Comparison of ENCODE assay signal across 9 mouse cellular contexts in the genomic region with DNA sequence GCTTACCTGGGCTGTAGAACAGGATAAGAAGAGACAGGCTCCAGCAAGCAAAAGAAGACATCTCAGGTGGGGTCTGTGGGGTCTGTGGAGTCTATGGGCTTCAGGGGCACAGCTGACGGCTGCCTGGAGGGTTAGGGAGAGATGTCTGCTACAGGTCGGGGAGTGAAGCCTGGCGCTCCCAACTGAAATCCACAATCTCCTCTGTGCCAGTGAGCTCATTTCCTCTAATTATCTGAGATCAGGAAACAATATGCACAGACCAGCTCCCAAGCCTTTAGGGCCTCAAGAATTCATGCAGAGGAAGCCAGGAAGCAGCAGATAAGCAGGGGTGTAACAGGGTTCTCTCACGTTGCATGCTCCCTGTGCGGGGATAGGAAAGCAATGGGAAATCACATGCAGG. TPM values are rescaled to one million over a fixed set of nuclear protein-coding genes. Genes with fewer than 3 reads are reported as not detected.
DNase-seq lines count a peak whose midpoint lies in the region; ATAC-seq lines count a peak whose summit lies in the region.
"Had no signal": no experiment of that assay in that cellular context is flagged by ENCODE, and none has a peak within 500 bp of the region (broad histone marks: within the 10 kb centered on the region; RNA-seq: fewer than 3 reads in every experiment).

No protein-coding gene starts in this region.

- no peak overlapping the region for H3K9ac ChIP-seq in neural tube, embryonic 12.5 days
- no peak overlapping the region for H3K9ac ChIP-seq in neural tube, embryonic 15.5 days (replicated peaks)
- peak overlapping the region; percentile 35; the same call in 1 of the 2 replicates for H3K9ac ChIP-seq in intestine, embryonic 16.5 days (ENCODE audit: low read depth, low read length)
- peak overlapping the region; percentile 43; the same call in 1 of the 2 replicates for H3K9ac ChIP-seq in liver, embryonic 13.5 days
- H3K9ac ChIP-seq in midbrain, embryonic 11.5 days (ENCODE audit: low read length), result no peak overlapping the region
- H3K9ac ChIP-seq: midbrain, embryonic 15.5 days had no signal

- 0 out of 2 replicates have a peak overlapping the region, but pooled peaks have one; percentile 3 for H3K27ac ChIP-seq in neural tube, embryonic 12.5 days
- H3K27ac ChIP-seq in neural tube, embryonic 15.5 days (replicated peaks), result no peak overlapping the region
- H3K27ac ChIP-seq in intestine, embryonic 16.5 days (ENCODE audit: low read length), result peak overlapping the region; percentile 56; the same call in 1 of the 2 replicates
- H3K27ac ChIP-seq in liver, embryonic 13.5 days, result peak overlapping the region; percentile 68
- H3K27ac ChIP-seq in midbrain, embryonic 11.5 days (ENCODE audit: low read depth, low read length), result no peak overlapping the region
- H3K27ac ChIP-seq in midbrain, embryonic 10.5 days (replicated peaks), result no peak overlapping the region
- H3K27ac ChIP-seq: midbrain, embryonic 15.5 days had no signal

- H3K36me3 ChIP-seq in neural tube, embryonic 12.5 days, result no peaks in the 10 kb centered on the region
- H3K36me3 ChIP-seq in neural tube, embryonic 15.5 days, result no peaks in the 10 kb centered on the region
- H3K36me3 ChIP-seq in intestine, embryonic 16.5 days (ENCODE audit: control insufficient read depth, insufficient read depth, low read length), result no peaks in the 10 kb centered on the region
- H3K36me3 ChIP-seq in liver, embryonic 13.5 days, result 0 out of 2 replicates have a peak, but pooled peaks cover 3% of the 10 kb centered on the region
- no peaks in the 10 kb centered on the region for H3K36me3 ChIP-seq in midbrain, embryonic 11.5 days (ENCODE audit: control insufficient read depth, insufficient read depth, low read length)
- no peaks in the 10 kb centered on the region for H3K36me3 ChIP-seq in midbrain, embryonic 10.5 days
- H3K36me3 ChIP-seq: midbrain, embryonic 15.5 days had no signal

- no peak for ATAC-seq in neural tube, embryonic 12.5 days (ENCODE audit: low FRiP score, low read depth)
- no peak for ATAC-seq in neural tube, embryonic 15.5 days (ENCODE audit: low FRiP score)
- peak; percentile 46 for ATAC-seq in intestine, embryonic 16.5 days
- ATAC-seq in liver, embryonic 13.5 days (ENCODE audit: low read depth), result peak; percentile 52
- ATAC-seq in midbrain, embryonic 11.5 days (ENCODE audit: low FRiP score), result no peak
- ATAC-seq: midbrain, embryonic 15.5 days had no signal

- H3K27me3 ChIP-seq in neural tube, embryonic 12.5 days (replicated peaks), result no peaks in the 10 kb centered on the region
- no peaks in the 10 kb centered on the region for H3K27me3 ChIP-seq in neural tube, embryonic 15.5 days (replicated peaks)
- H3K27me3 ChIP-seq in intestine, embryonic 16.5 days (replicated peaks; ENCODE audit: control insufficient read depth, insufficient read depth, low read length), result no peaks in the 10 kb centered on the region
- H3K27me3 ChIP-seq in liver, embryonic 13.5 days, result no peaks in the 10 kb centered on the region
- H3K27me3 ChIP-seq in midbrain, embryonic 11.5 days (ENCODE audit: control insufficient read depth, insufficient read depth, low read length), result no peaks in the 10 kb centered on the region
- H3K27me3 ChIP-seq in midbrain, embryonic 10.5 days (ENCODE audit: low read depth, poor library complexity, severe bottlenecking), result no peaks in the 10 kb centered on the region
- H3K27me3 ChIP-seq: midbrain, embryonic 15.5 days had no signal

- no peak overlapping the region for H3K4me2 ChIP-seq in neural tube, embryonic 12.5 days (replicated peaks)
- H3K4me2 ChIP-seq in neural tube, embryonic 15.5 days, result no peak overlapping the region
- no peak overlapping the region for H3K4me2 ChIP-seq in intestine, embryonic 16.5 days (ENCODE audit: low read depth, low read length)
- H3K4me2 ChIP-seq in liver, embryonic 13.5 days, result peak overlapping the region; percentile 42
- no peak overlapping the region for H3K4me2 ChIP-seq in midbrain, embryonic 11.5 days
- H3K4me2 ChIP-seq: midbrain, embryonic 15.5 days had no signal

- H3K4me3 ChIP-seq in neural tube, embryonic 12.5 days, result no peak overlapping the region
- no peak overlapping the region for H3K4me3 ChIP-seq in neural tube, embryonic 15.5 days (replicated peaks)
- H3K4me3 ChIP-seq in intestine, embryonic 16.5 days (ENCODE audit: low read length), result peak overlapping the region; percentile 16; the same call in 1 of the 2 replicates
- H3K4me3 ChIP-seq in liver, embryonic 13.5 days (replicated peaks), result peak overlapping the region; percentile 40
- H3K4me3 ChIP-seq in midbrain, embryonic 11.5 days (ENCODE audit: low read depth, low read length), result no peak overlapping the region
- H3K4me3 ChIP-seq in midbrain, embryonic 10.5 days, result no peak overlapping the region
- H3K4me3 ChIP-seq: midbrain, embryonic 15.5 days had no signal

- H3K4me1 ChIP-seq in neural tube, embryonic 12.5 days, result no peaks in the 10 kb centered on the region
- H3K4me1 ChIP-seq in neural tube, embryonic 15.5 days, result no peaks in the 10 kb centered on the region
- H3K4me1 ChIP-seq in intestine, embryonic 16.5 days (ENCODE audit: control insufficient read depth, insufficient read depth, low read length), result no peaks in the 10 kb centered on the region
- H3K4me1 ChIP-seq in liver, embryonic 13.5 days (replicated peaks), result peaks cover 47% of the 10 kb centered on the region
- no peaks in the 10 kb centered on the region for H3K4me1 ChIP-seq in midbrain, embryonic 11.5 days (ENCODE audit: control insufficient read depth, insufficient read depth, low read length)
- no peaks in the 10 kb centered on the region for H3K4me1 ChIP-seq in midbrain, embryonic 10.5 days
- H3K4me1 ChIP-seq: midbrain, embryonic 15.5 days had no signal

- peak; percentile 28 for DNase-seq in liver, embryonic 13.5 days
- no peak for DNase-seq in frontal cortex, postnatal 10 days (ENCODE audit: low spot score in 2 of 2)
- no peak for DNase-seq in midbrain, embryonic 11.5 days (ENCODE audit: low spot score, missing footprints)
- DNase-seq in midbrain, embryonic 10.5 days (ENCODE audit: low spot score), result no peak
- no peak for DNase-seq in cerebellum, postnatal 36 days

- no peaks in the 10 kb centered on the region for H3K9me3 ChIP-seq in neural tube, embryonic 12.5 days
- H3K9me3 ChIP-seq in neural tube, embryonic 15.5 days (replicated peaks), result no peaks in the 10 kb centered on the region
- no peaks in the 10 kb centered on the region for H3K9me3 ChIP-seq in intestine, embryonic 16.5 days (ENCODE audit: control insufficient read depth, low read length)
- H3K9me3 ChIP-seq in liver, embryonic 13.5 days (replicated peaks), result no peaks in the 10 kb centered on the region
- H3K9me3 ChIP-seq in midbrain, embryonic 11.5 days (ENCODE audit: control insufficient read depth, low read length), result no peaks in the 10 kb centered on the region
- H3K9me3 ChIP-seq in midbrain, embryonic 10.5 days (replicated peaks), result no peaks in the 10 kb centered on the region
- H3K9me3 ChIP-seq: midbrain, embryonic 15.5 days had no signal

- 84% methylated on average over 5 of the region's 5 CpGs for WGBS in neural tube, embryonic 12.5 days
- WGBS in neural tube, embryonic 15.5 days, result 85% methylated on average over 5 of the region's 5 CpGs
- WGBS in intestine, embryonic 16.5 days, result 69% methylated on average over 5 of the region's 5 CpGs
- 15% methylated on average over 5 of the region's 5 CpGs for WGBS in liver, embryonic 13.5 days (ENCODE audit: insufficient replicate concordance)
- WGBS in midbrain, embryonic 11.5 days, result 84% methylated on average over 5 of the region's 5 CpGs
- 80% methylated on average over 5 of the region's 5 CpGs for WGBS in midbrain, embryonic 10.5 days

RNA-seq across cellular contexts. Expression of gene Icam2, which starts 5.5 kb away (rescaled TPM):
- 15.6 and 16.6 TPM in 2 replicates for polyA plus RNA-seq in neural tube, embryonic 12.5 days (2016; fragmentation: Nextera tagmentation; extraction: Ambion mirVana)
- polyA plus RNA-seq in neural tube, embryonic 15.5 days (2015; fragmentation: Nextera tagmentation; extraction: Ambion mirVana), result 14.8 and 27.6 TPM in 2 replicates
- polyA plus RNA-seq in intestine, embryonic 16.5 days (2015; fragmentation: Nextera tagmentation; extraction: Ambion mirVana), result 38.3 and 40.5 TPM in 2 replicates
- 18.6 and 19.5 TPM in 2 replicates for polyA plus RNA-seq in liver, embryonic 13.5 days (2015; fragmentation: Nextera tagmentation; extraction: Ambion mirVana)
- 15.8 and 16.9 TPM in 2 replicates for polyA plus RNA-seq in midbrain, embryonic 11.5 days (2014; fragmentation: Nextera tagmentation; extraction: Ambion mirVana)
- polyA plus RNA-seq in midbrain, embryonic 10.5 days (2016; fragmentation: Nextera tagmentation; extraction: Ambion mirVana), result 13.4 and 15.0 TPM in 2 replicates

RNA-seq across cellular contexts. Expression of gene Prr29, which starts 17.2 kb away (rescaled TPM):
- not detected in 2 replicates for polyA plus RNA-seq in neural tube, embryonic 12.5 days (2016; fragmentation: Nextera tagmentation; extraction: Ambion mirVana)
- polyA plus RNA-seq in neural tube, embryonic 15.5 days (2015; fragmentation: Nextera tagmentation; extraction: Ambion mirVana), result 0.23 and 0.41 TPM in 2 replicates
- polyA plus RNA-seq in intestine, embryonic 16.5 days (2015; fragmentation: Nextera tagmentation; extraction: Ambion mirVana), result 0.53 and 0.54 TPM in 2 replicates
- polyA plus RNA-seq in liver, embryonic 13.5 days (2015; fragmentation: Nextera tagmentation; extraction: Ambion mirVana), result not detected in 2 replicates
- not detected in 2 replicates for polyA plus RNA-seq in midbrain, embryonic 11.5 days (2014; fragmentation: Nextera tagmentation; extraction: Ambion mirVana)
- 0.10 TPM in 1 of 2 replicates, not detected in the other for polyA plus RNA-seq in midbrain, embryonic 10.5 days (2016; fragmentation: Nextera tagmentation; extraction: Ambion mirVana)
- polyA plus RNA-seq: midbrain, embryonic 15.5 days had no signal

RNA-seq across cellular contexts. Expression of gene Scn4a, which starts 29.3 kb away (rescaled TPM):
- polyA plus RNA-seq in neural tube, embryonic 12.5 days (2016; fragmentation: Nextera tagmentation; extraction: Ambion mirVana), result 0.03 and 0.13 TPM in 2 replicates
- 0.08 and 0.18 TPM in 2 replicates for polyA plus RNA-seq in neural tube, embryonic 15.5 days (2015; fragmentation: Nextera tagmentation; extraction: Ambion mirVana)
- polyA plus RNA-seq in intestine, embryonic 16.5 days (2015; fragmentation: Nextera tagmentation; extraction: Ambion mirVana), result 0.02 TPM in 1 of 2 replicates, not detected in the other
- 0.02 TPM in 1 of 2 replicates, not detected in the other for polyA plus RNA-seq in liver, embryonic 13.5 days (2015; fragmentation: Nextera tagmentation; extraction: Ambion mirVana)
- not detected in 2 replicates for polyA plus RNA-seq in midbrain, embryonic 11.5 days (2014; fragmentation: Nextera tagmentation; extraction: Ambion mirVana)
- polyA plus RNA-seq in midbrain, embryonic 10.5 days (2016; fragmentation: Nextera tagmentation; extraction: Ambion mirVana), result 0.10 and 0.15 TPM in 2 replicates
- polyA plus RNA-seq: midbrain, embryonic 15.5 days had no signal

Comparison
In these comparisons a context has a peak if more than half of its experiments do, and no peak if none do; other contexts are left out.
1. H3K27ac ChIP-seq: peak in neural tube, embryonic 12.5 days (single experiment), intestine, embryonic 16.5 days (single experiment) and liver, embryonic 13.5 days (single experiment); none in neural tube, embryonic 15.5 days (single experiment), midbrain, embryonic 11.5 days (single experiment) and midbrain, embryonic 10.5 days (single experiment).
2. ATAC-seq: peak in intestine, embryonic 16.5 days (single experiment) and liver, embryonic 13.5 days (single experiment); none in neural tube, embryonic 12.5 days (single experiment), neural tube, embryonic 15.5 days (single experiment) and midbrain, embryonic 11.5 days (single experiment).
3. H3K4me3 ChIP-seq: peak in intestine, embryonic 16.5 days (single experiment) and liver, embryonic 13.5 days (single experiment); none in neural tube, embryonic 12.5 days (single experiment), neural tube, embryonic 15.5 days (single experiment), midbrain, embryonic 11.5 days (single experiment) and midbrain, embryonic 10.5 days (single experiment).
4. H3K9ac ChIP-seq: peak in intestine, embryonic 16.5 days (single experiment) and liver, embryonic 13.5 days (single experiment); none in neural tube, embryonic 12.5 days (single experiment), neural tube, embryonic 15.5 days (single experiment) and midbrain, embryonic 11.5 days (single experiment).